Mouse (Mus musculus) hindbrain, embryonic 16.5 days (tissue): ENCODE results near the gene Ccdc97. TPM values are rescaled to one million over a fixed set of nuclear protein-coding genes. Genes with fewer than 3 reads are reported as not detected.

Experiments
- ATAC-seq: fragments of 200-750 bp; cut with Nextera tagmentation; 2 replicates; pipeline ENCODE4 v1.8.0; 2017; ENCODE audit warnings: moderate TSS enrichment, moderate library complexity
- H3K27ac ChIP-seq: fragments of 300-500 bp; sonication (generic); 2 replicates; pipeline ENCODE4 v1.5.1; 2014; ENCODE audit warnings: low read depth, mild to moderate bottlenecking, control low read depth, low read length, moderate library complexity
- H3K27me3 ChIP-seq: fragments of 300-500 bp; sonication (generic); replicated peaks from 2 replicates; pipeline ENCODE4 v1.6.1; 2014; ENCODE audit warnings: low read length; ENCODE audit not compliant: control insufficient read depth, insufficient read depth
- H3K36me3 ChIP-seq: fragments of 300-500 bp; sonication (generic); 2 replicates; pipeline ENCODE4 v1.6.1; 2014; ENCODE audit warnings: mild to moderate bottlenecking, low read length, moderate library complexity, mixed read lengths; ENCODE audit not compliant: control insufficient read depth, insufficient read depth
- H3K4me1 ChIP-seq: fragments of 300-500 bp; sonication (generic); 2 replicates; pipeline ENCODE4 v1.6.1; 2014; ENCODE audit warnings: low read depth, low read length; ENCODE audit not compliant: control insufficient read depth, insufficient read depth
- H3K4me2 ChIP-seq: fragments of 300-500 bp; sonication (generic); 2 replicates; pipeline ENCODE4 v1.6.1; 2014; ENCODE audit warnings: mild to moderate bottlenecking, low read length, control low read depth, moderate library complexity
- H3K4me3 ChIP-seq: fragments of 300-500 bp; sonication (generic); 2 replicates; pipeline ENCODE4 v1.5.1; 2014; ENCODE audit warnings: mild to moderate bottlenecking, low read length, control low read depth, moderate library complexity
- H3K9ac ChIP-seq: fragments of 300-500 bp; sonication (generic); 2 replicates; pipeline ENCODE4 v1.6.1; 2014; ENCODE audit warnings: low read depth, mild to moderate bottlenecking, control low read depth, low read length, moderate library complexity
- H3K9me3 ChIP-seq: fragments of 300-500 bp; sonication (generic); 2 replicates; pipeline ENCODE4 v1.6.1; 2014; ENCODE audit warnings: mild to moderate bottlenecking, low read length, moderate library complexity; ENCODE audit not compliant: control insufficient read depth
- WGBS: fragments of 180-500 bp; shearing (Covaris S2); extraction: QIAGEN DNeasy Blood & Tissue Kit; methylation state at CpG from one replicate; pipeline ENCODE4 v1.1.7; 2014; 5-methylcytosine and 5-hydroxymethylcytosine counted together
- polyA plus RNA-seq: library from polyadenylated mRNA; unstranded; fragments of >200 nt; fragmentation: Nextera tagmentation; extraction: Ambion mirVana; gene quantifications from 2 replicates; pipeline ENCODE4 v1.2.1, GENCODE M21; 2015

The Ccdc97 gene
- polyA plus RNA-seq, 1 experiment from 2014 or later = 29.3 TPM

GRCm38 (mm10) chr7:25712801-25713200 is 6.1 kb downstream of the Ccdc97 start:
- no peak overlapping the region for H3K9ac ChIP-seq
- 85% methylated on average over 9 of the region's 9 CpGs for WGBS

DNA sequence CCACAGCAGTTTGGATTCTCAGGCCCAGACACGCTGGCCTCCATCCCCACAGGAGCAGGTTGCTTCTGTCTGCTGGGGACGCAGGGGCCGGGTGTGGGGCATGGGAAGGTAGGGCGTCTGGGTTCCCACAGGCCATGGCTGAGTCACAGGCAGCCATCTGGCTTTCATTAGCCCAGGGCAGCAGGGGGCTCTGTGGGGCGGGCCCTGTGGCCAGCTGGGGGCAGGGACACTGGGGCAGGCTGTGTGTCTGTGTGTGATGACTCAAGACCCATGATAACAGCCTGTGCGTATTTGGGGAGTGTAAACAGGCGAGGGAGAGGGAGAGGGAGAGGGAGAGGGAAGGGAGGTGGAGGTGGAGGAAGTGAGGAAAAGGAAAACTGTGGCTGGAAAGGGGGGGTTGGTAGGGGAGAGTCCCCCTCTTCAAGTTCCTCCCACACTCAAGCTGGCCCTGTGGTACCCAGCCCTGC is 7.1 kb downstream of the Ccdc97 start:
- no peak overlapping the region for H3K4me2 ChIP-seq
- no peaks in the 10 kb centered on the region for H3K27me3 ChIP-seq
- no peak for ATAC-seq
- H3K27ac ChIP-seq = 0 out of 2 replicates have a peak overlapping the region, but pooled peaks have one; percentile 29
- WGBS = 27% methylated on average over 7 of the region's 7 CpGs
- H3K4me1 ChIP-seq = peaks cover 9% of the 10 kb centered on the region
- H3K4me3 ChIP-seq = no peak overlapping the region
- peaks cover 32% of the 10 kb centered on the region for H3K36me3 ChIP-seq
- H3K9me3 ChIP-seq = no peaks in the 10 kb centered on the region
- H3K9ac ChIP-seq = no peak overlapping the region; the same call in 1 of the 2 replicates

More at GRCm38 (mm10) chr7:25712801-25713200, 6.1 kb downstream of the Ccdc97 start:
- ATAC-seq = no peak
- Histone ChIP-seq H3K36me3 (peaks cover 32% of the 10 kb centered on the region), H3K27me3 (no peaks in the 10 kb centered on the region), H3K27ac (no peak overlapping the region), H3K4me1 (peaks cover 14% of the 10 kb centered on the region), H3K9me3 (no peaks in the 10 kb centered on the region), H3K4me2 (no peak overlapping the region), H3K4me3 (no peak overlapping the region)

- Histone ChIP-seq H3K27me3 (no peaks in the 10 kb centered on the region), H3K4me2 (no peak overlapping the region), H3K9me3 (no peaks in the 10 kb centered on the region), H3K36me3 (peaks cover 32% of the 10 kb centered on the region), H3K4me3 (no peak overlapping the region), H3K4me1 (peaks cover 9% of the 10 kb centered on the region), H3K27ac (no peak overlapping the region), H3K9ac (no peak overlapping the region)
- WGBS = 74% methylated on average over 5 of the region's 5 CpGs
- no peak for ATAC-seq
Observed at GRCm38 (mm10) chr7:25711165-25711564, 7.7 kb downstream of the Ccdc97 start.

GRCm38 (mm10) chr7:25710519-25711130 is 8.3 kb downstream of the Ccdc97 start:
- H3K27ac ChIP-seq = no peak overlapping the region
- peak overlapping the region; percentile 21 for H3K4me2 ChIP-seq

GRCm38 (mm10) chr7:25709961-25710360 is 8.9 kb downstream of the Ccdc97 start:
- H3K4me3 ChIP-seq = no peak overlapping the region
- ATAC-seq = peak; percentile 7; the same call in 1 of the 2 replicates
- no peaks in the 10 kb centered on the region for H3K9me3 ChIP-seq
- no peak overlapping the region for H3K27ac ChIP-seq
- H3K4me2 ChIP-seq = peak overlapping the region; percentile 21
- H3K4me1 ChIP-seq = peaks cover 9% of the 10 kb centered on the region
- H3K9ac ChIP-seq = peak overlapping the region; percentile 28
- WGBS = 9% methylated on average over 12 of the region's 12 CpGs
- no peaks in the 10 kb centered on the region for H3K27me3 ChIP-seq
- H3K36me3 ChIP-seq = peaks cover 22% of the 10 kb centered on the region

More at GRCm38 (mm10) chr7:25710519-25711130, 8.3 kb downstream of the Ccdc97 start:
- H3K4me1 ChIP-seq = peaks cover 9% of the 10 kb centered on the region
- 0 out of 2 replicates have a peak, but pooled peaks have one; percentile 34 for ATAC-seq
- H3K36me3 ChIP-seq = peaks cover 27% of the 10 kb centered on the region
- peak overlapping the region; percentile 28 for H3K9ac ChIP-seq
- H3K9me3 ChIP-seq = no peaks in the 10 kb centered on the region
- no peaks in the 10 kb centered on the region for H3K27me3 ChIP-seq
- no peak overlapping the region for H3K4me3 ChIP-seq
- WGBS = 0% methylated on average over 4 of the region's 7 CpGs

DNA sequence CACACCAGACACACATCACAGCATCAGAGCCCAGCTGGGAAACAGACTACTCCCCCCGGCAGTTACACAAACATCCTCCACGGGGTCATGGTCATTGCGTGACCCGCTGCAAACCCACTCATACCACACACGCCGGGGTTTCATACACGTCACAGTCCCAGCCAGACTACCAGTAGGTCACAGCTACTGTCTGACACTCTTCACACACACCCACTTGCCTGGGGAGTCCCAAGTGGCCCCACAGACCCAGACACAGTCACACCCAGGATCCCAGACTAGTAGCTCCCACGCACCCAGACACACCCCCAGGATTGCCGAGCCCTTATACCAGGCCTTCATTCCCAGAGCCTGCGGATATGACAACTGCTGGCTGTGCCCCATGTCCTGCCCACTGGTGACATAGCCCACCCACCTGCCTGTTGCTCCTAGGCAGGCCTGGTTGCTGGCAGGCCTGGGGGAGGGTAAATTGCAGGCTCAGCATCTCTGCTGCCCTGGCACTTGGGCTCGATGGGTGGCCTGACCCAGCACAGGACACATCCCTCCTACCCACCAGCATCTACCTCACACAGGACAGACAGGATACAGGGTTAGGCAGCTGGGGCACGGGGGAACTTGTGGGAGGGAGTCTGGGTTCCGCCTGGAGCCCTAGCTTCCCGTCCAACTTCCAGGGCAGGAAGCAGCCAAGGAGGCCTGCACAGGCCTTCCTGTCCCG is 11.2 kb downstream of the Ccdc97 start:
- Histone ChIP-seq H3K4me3 (no peak overlapping the region), H3K36me3 (peaks cover 5% of the 10 kb centered on the region), H3K27me3 (no peaks in the 10 kb centered on the region), H3K9ac (no peak overlapping the region), H3K4me1 (peaks cover 12% of the 10 kb centered on the region), H3K27ac (no peak overlapping the region), H3K9me3 (no peaks in the 10 kb centered on the region), H3K4me2 (no peak overlapping the region; the same call in 1 of the 2 replicates)
- WGBS = 67% methylated on average over 15 of the region's 15 CpGs
- no peak for ATAC-seq

GRCm38 (mm10) chr7:25706578-25707170 is 12.2 kb downstream of the Ccdc97 start:
- Histone ChIP-seq H3K36me3 (no peaks in the 10 kb centered on the region), H3K27ac (no peak overlapping the region), H3K27me3 (no peaks in the 10 kb centered on the region), H3K4me1 (peaks cover 12% of the 10 kb centered on the region), H3K4me2 (no peak overlapping the region), H3K9me3 (no peaks in the 10 kb centered on the region), H3K4me3 (no peak overlapping the region), H3K9ac (no peak overlapping the region)
- WGBS = 60% methylated on average over 7 of the region's 7 CpGs
- no peak for ATAC-seq

DNA sequence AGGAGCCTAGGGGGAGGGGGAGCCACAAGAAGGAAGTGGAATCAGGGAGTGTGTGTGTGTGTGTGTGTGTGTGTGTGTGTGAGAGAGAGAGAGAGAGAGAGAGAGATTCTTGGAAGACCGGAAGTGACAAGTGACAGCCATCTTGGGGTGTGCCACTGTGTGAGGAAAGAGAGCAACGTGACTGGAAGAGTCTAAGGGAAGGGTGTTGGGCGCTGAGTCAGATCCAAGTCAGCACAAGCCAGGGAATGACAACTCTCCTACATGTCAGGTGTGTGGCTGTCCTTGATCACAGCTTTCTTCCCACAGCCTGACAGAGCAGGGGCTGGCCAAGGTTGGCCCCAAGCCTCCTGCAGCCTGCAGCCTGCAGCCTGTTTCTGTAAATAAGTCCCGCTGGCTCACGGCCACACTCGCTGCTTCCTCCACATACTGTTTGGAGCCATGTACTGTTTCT is 13.1 kb downstream of the Ccdc97 start:
- Histone ChIP-seq H3K4me3 (no peak overlapping the region), H3K27me3 (no peaks in the 10 kb centered on the region), H3K4me2 (no peak overlapping the region), H3K4me1 (peaks cover 11% of the 10 kb centered on the region), H3K27ac (no peak overlapping the region), H3K9ac (no peak overlapping the region), H3K36me3 (no peaks in the 10 kb centered on the region), H3K9me3 (no peaks in the 10 kb centered on the region)
- no peak for ATAC-seq
- WGBS = 67% methylated on average over 6 of the region's 6 CpGs
